Mouse (Mus musculus) cerebellum, adult 11 months (tissue): ENCODE measurements around the gene Dennd2c.
"Not testable (repeated sequence)": the region's sequence is repeated elsewhere in the genome, so short reads cannot be mapped to it uniquely, and the experiment has no call there.

Experiments used
- DNase-seq: peaks from one replicate; pipeline ENCODE4 v3.0.0; 2022

Gene Dennd2c

DNA sequence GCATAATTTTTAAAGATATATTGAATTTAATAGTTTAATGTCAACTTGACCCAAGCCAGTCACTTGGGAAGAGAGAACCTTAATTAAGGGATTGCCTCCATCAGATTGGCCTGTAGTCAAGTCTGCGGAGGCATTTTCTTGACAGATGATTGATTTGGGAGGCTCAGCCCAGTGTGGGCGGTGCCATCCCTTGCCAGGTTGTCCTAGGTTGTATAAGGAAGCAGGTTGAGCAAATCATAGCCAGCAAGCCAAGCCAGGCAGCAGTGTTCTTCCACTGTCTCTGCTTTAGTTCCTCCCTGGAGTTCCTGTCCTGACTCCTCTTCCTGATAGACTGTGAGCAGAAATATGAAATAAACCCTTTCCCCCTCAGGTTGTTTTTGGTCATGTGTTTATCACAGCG, 21.2 kb downstream of the Dennd2c start:
- no peak for DNase-seq

DNA sequence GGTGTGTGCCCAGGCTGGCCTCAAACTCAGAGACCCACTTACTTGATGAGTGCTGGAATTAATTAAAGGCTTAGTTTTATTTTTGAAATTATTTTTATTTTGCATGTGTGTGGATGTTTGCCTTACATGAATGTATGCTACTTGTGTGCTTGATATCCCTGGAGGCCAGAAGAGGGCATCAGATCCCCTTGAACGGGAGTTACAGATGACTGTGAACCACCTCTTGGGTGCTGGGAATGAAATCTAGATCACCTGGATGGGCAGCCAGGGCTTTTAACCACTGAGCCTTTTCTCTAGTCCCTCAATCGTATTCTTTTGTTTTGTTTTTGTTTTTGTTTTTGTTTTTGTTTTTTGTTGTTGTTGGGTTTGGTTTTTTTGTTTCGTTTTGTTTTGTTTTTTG, 23.7 kb downstream of the Dennd2c start:
- no peak for DNase-seq

DNA sequence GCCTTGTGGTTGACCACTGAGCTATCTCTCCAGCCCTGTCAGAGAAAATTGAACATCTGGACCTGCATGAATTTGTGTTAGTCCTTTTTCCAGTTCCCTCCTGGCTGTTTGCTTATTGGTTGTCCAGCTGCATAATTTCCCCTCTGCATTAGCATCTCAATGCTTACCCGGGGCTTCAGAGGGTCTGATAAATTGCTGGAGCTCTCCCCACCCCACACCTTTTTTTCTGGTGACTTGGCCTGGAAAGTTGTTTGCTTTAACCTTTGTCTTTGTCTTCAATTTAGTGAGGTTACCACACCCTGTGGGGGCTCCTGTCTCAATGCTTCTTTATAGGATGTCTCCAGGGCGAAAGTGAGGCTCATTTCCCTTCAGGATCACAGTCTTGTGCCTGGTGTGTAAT, 24.8 kb downstream of the Dennd2c start:
- DNase-seq, result no peak

DNA sequence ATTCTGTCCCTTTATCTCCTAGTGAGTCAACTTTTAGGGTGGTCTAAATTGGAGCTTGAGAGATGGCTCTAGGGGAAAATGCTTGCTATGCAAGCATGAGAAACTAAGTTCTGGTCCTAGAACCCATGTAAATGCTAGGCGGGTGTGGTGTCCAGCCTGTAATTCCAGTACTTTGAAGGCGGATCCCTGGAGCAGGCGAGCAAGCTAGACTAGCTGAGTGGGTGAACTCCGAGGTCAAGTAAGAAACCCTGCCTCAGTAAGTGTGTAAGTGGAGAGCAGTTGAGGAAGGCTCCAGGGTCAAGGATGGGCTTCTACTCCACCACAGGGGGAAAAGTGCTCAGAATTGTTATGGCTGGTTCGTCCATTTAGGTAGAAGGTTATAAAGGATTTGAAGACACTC, 25.3 kb downstream of the Dennd2c start:
- DNase-seq, result no peak

DNA sequence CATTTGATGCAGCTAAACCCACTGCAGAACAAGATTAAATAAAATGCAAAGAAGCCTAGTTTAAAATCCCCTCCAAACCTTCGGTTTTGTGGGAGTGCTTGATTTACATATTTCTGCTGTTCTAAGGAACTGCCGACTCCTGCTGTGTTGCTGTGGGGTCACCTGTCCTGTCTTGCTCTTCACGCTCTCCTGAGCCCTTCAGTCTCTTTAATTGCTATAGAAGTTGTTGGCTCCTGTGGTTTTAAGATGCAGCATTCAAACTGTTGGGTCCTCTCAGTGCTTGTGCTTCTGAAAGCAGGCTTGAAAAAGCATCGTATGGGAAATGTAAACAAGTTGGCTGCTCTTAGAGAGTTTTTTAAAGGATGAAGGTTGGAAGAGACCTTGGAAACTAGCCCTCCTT, 25.8 kb downstream of the Dennd2c start:
- no peak for DNase-seq

DNA sequence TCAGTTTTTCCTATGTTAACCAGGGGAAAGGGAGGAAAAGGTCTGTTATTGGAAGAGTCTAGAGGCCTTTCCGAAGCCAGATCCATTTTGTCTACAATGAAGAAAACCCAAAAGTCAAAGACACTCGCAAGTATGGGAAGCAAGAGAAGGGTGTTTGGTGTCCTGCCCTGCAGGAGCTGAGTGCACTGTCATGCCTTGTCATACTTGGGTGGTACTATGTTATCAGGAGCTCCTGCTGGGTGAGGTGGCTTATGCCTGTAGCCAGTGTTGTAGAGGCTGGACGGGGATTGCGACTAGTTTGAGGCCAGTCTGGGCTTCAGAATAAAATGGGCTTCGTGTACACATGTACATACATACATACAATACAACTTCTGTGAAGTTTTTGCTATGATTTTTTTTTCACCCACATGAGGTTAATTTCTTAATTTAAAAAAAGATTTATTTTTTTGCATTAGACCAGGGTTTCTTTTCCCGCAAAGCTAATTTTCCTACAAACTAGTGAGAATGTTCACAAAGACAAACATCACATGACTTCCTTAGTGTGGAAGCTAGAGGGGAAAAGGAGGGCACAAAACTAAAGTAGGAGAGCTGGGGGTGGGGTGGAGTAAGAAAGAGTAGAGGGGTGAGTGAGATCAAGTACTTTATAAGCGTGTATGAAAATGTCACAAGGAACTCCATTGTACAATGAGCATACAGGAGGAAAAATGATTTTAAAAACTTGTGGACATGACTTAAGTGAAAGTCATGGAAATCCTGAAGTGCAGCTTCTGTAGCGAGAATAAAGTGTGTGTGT, 27.2 kb downstream of the Dennd2c start:
- DNase-seq, result no peak

DNA sequence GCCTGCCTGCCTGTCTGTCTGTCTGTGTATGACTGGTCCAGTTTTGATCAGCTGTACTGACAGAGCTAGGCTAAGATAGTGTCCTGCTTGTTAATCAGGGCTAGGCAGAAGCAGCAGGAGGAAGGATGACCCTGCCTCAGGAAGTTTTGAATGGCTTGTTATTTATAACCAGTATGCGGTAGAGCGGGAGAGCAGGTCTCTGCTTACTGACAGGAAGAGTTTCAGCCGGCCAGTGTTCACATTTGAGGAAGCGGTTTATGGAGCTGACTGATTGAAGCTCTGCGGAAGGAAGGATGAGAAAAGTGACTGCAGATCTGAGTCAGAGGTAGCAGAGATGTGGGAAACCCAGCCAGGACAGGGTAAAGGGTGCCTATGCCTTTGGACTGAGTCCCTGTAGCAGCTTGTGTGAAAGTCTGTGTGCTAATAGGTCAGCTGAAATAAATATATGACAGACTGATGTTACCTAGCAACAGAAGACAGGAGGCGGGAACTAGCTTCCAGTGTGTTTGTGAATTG, 27.9 kb downstream of the Dennd2c start:
- DNase-seq, result no peak

DNA sequence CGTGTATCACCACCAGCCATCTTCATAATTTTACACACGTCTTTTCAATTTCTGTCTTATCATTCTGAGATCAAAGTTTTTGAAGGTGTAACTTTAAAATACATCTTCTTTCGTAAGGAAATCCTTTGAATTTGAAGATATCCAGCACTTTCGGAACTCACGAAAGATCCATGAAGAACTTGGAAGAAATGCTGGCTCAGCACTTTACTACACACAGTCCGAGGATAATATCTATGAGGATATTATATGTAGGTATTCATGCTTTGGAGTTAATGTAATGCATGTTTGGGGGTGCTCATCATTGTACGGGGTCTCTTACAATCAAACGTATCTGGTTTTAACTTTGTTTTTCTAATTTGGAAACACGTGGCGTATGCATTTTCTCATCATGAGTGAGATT, 30.7 kb downstream of the Dennd2c start:
- DNase-seq, result no peak

DNA sequence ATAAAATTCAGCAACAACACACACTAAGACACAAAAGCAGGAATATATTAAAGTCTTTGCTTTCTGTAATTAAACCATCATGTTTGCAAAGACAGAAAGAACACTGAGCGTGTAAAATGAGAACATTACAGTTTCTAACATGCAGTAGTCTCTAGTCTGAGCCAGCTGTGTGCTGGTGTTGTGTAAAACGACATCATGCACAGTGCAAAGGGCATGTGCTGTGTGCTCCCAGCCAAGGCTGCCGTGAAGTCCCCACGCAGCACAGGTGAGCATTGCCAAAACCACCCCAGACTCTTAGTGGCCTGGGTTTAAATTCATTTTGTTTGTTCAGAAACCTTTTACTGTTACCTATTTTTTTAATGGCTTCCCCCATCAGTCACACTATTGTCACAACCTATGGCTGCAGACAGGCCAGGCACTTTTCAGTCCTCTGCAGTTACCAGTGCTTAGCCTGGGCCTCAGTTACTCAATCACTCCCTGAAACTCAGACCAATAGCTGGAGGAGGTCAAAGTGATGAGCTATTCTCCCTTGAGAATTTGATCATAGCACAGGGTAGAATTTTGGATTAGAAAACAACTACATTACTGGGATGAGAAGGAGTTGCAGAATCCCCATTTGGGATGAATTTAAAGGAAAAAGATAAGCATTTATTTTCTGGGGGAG, 34.1 kb downstream of the Dennd2c start:
- no peak for DNase-seq

DNA sequence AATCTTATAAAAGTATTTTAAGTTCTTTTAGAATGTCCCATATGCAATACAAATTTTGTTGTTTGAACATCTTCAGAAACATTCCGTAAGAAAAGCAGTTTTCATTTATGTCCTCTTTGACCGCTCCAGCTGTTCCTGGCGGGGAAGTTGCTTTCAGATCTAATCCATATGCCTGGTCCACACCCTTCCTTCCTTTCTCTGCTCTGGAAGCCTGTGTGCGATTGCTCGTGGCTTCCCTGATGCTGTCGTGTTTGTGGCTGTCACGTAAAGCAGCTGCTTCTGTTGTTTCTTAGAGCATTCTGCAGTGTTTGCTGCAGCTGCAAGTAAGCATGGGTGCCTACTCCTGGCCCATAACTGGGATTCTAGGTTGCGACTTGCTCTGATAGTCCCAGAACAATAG, 36.6 kb downstream of the Dennd2c start:
- no peak for DNase-seq

DNA sequence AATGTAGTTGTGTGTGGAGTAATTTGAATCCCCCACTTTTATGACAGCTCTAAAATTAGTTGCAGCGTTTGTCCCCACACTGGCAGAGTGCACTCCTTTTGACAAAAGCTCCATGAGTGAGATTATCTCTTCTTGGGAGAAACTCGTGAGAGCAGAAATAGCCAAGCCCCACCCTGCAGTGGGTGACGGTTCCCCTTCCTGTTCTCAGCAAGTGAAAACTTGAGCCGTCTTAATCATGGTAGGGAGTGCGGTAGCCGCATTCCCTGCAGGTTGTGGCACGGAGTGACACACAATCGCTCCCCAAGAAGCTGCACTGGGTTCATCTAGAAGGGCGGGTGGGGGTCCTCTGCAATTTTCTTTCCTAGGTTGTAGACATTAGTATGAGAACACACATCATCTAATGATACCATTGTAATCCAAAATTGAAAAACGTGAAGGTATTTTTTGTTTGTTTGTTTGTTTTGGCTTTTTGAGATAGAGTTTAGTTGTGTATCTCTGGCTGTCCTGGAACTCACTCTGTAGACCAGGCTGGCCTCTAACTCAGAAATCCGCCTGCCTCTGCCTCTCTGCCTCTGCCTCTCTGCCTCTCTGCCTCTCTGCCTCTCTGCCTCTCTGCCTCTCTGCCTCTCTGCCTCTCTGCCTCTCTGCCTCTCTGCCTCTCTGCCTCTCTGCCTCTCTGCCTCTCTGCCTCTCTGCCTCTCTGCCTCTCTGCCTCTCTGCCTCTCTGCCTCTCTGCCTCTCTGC, 37.9 kb downstream of the Dennd2c start:
- DNase-seq, result not testable (repeated sequence)

DNA sequence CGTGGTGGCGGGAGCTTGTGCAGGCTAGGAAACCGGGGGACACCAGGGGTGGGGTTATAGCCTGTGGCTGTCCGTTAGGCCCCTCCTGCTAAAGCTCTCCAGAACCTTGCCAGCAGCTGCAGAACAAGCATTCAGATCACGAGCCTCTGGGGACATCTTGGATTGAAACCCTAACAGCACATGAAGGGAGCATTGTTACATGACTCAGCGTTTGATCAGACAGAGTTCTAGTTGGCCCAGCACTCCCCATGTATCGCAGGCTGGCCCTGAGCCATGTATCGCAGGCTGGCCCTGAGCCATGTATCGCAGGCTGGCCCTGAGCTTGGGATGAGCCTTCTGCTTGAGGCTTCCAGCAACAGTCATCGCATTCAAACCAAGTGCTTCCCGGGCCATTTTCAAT, 38.9 kb downstream of the Dennd2c start:
- no peak for DNase-seq

DNA sequence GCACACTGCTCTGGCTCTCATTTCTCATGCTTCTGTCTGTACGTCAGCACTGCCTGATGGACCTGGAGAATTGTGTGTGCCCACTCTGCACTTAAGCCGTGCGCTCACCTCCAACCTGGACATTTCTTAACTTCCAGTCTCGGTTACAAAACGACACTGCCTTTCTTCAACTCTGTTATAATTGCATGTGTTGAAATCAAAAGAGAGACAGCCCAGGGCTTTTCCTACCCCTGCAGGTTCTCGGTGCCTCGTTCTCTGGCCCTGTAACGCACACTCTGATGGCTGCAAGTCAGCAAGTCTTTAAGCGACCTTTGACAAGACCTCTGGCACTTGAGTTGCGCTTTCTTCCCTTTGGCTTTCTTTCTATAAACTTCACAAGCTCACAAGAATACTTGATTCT, 40.0 kb downstream of the Dennd2c start:
- DNase-seq, result no peak

DNA sequence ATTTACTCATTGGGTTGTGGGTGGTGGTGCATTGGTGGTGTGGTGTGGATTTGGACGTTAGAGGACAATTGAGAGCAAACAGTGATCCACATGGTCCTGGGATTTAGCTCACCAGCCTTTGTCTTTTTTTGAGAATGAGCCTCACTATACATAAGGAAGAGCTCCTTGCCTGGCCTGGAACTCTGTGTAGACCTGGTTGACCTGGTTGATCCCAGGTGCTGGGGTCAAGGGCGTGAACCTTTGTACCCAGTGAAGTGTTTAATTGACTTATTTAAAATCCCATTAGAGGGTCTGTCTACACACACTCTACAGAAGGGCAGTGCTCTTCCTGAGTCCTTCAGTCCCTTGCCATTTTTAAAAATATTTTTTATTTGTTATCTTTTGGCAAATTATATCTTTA, 42.9 kb downstream of the Dennd2c start:
- DNase-seq, result no peak

DNA sequence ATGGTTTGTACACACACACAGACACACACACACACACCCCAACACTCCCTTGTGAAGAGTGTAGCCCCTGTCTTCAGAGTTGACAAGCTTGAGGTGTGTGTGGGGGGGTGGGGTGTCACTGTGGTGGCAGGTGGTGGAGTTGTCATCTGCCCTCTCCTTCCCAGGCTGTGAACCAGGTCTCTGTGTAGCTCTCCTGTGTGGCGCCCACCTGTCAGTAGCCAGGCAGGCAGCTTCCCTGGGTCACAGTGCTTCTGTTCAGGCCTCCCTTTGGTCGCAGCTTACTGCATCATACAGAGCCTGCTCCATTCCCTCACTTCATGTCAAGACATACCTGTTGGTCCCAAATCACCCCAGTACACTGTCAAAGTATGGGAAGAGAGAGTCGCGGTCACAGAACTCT, 43.4 kb downstream of the Dennd2c start:
- DNase-seq, result no peak

DNA sequence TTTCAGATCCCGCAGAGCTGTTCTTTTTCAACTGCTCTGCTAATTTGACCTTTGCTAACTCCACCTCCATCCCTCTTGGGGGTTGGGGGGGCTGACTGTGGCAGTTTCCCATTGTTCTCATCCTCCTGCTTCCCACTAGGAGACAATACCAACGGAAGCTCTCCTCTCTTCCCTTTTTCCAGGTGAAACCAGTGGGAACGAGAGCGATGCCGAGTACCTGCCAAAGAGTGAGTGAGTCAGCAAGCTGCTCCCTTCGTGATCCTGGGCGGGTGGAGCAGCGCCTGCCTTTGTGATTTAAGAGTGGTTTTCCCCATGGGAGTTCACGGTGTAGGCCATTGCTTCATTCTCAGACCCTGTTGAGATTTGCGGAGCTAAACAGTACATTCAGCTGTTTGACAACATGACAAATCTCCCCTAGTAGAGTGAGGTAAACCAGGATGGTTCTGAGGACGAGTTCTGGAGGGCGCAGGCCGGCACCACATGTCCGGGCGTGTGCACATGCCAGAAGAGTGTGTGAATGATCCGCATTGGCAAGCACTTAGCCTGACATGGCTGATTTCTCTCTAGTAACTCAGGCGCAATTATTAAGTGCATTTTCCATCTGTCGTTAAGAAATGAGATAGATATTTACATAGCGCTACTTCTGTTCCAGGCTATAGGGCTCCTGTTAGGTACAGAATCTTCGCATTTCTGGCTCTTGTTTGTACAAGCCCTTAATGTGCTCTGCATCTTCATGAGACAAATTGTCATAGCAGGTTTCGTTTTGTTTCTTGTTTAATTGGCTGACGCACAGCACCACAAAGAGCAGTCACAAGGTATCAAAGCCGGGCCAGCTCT, 44.1 kb downstream of the Dennd2c start:
- no peak for DNase-seq

DNA sequence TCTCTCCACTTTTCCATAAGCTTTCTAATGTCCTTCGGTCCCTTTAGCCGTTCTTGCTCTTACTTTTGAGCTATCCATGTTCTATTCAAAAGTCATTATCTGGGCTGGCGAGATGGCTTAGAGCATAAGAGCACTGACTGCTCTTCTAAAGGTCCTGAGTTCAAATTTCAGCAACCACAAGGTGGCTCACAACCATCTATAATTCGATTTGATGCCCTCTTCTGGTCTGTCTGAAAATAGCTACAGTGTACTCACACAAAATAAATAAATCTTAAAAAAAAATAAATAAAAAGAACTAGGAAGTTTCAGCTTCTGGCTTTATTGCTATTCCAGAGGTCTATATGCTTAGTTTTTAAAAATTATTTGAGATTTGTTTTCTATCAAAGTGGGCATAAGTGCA, 45.4 kb downstream of the Dennd2c start:
- no peak for DNase-seq

DNA sequence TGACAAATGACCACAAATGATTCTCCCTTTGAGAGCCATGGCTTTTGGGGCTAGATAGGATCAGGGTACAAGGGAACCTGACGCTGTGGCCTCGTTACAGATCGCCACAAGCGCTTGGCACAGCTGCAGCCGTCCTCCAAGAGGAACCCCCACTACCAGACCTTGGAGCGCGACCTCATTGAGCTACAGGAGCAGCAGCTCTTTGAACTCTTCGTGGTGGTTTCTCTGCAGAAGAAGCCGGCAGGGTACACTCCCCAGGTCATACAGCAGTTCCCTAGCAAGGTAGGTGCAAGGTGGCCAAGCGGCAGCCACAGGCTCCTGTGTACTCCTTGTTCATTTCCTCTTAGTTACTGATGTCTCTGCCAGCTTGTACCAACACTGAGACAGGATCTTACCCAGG, 46.5 kb downstream of the Dennd2c start:
- no peak for DNase-seq

DNA sequence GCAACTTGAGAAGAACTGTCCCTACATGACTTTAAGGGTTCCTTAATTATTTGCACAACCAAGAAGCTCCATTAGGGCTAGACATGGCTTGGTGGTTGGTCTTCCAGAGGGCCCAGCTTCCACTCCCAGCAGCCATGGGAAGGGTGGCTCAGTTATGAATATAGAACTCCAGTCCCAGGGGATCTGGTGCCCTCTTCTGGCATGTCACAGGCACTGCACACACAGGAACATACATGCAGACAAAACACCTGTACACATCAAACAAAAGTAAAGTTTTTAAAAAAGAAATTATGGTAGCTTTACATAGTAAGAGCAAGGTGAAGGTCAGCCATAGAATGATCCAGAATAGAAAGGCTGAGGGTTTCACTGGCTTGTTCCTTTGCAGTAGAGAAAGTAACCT, 51.4 kb downstream of the Dennd2c start:
- no peak for DNase-seq

DNA sequence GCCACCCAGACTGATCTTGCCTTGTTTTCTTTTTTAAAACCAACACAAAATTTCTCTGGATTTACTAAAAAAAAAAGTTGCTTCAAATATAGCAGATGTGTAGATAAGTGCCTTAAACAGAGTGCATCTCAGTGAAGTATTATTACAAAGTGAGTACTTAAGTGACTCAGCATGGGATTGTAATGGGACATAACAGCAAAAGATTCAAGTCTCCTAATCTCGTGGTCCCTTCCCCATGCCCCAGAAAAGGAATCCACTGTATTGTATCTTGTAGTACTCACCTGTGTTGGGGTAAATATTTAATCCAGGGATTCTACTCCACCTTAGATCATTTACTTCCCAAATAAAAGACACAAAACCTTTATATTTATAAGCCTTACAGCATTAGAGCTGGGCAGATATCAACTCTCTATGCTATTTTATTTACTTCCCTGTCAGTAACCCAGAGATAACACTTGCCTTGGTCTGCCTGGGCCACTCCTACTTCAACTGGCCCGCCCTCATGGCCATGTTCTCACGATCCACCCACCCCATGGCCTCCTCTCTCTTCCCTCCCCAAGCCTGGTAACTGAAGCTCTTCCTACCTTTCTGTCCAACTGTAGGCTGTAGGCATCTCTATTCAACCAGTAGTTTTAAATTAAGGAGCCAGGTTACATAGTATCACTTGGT, 57.0 kb downstream of the Dennd2c start:
- DNase-seq, result no peak

DNA sequence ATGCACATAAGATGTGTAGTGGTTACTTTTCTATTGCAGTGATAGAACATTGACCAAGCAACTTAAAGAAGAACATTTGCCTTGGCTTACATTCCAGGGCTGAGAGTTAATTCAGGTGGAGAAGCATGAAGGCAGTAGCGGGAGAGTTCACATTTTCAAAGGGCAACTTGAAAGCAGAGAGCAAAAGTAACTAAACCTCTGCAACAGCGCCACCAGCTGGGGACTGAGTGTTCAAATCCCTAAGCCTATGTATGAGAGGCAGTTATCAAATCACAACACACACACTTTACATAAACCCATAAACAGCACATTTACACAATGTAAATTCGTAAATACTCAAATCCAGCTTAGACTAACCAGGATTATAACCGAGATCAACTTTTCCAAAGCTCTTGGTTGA, 67.4 kb downstream of the Dennd2c start:
- peak; percentile 46 for DNase-seq
